Mouse (Mus musculus): ENCODE data around the gene Jsrp1. TPM values are rescaled to one million over a fixed set of nuclear protein-coding genes. Genes with fewer than 3 reads are reported as not detected.

The Jsrp1 gene
- 2.2 and 2.9 TPM in 2 replicates for polyA plus RNA-seq (2015; fragmentation: Nextera tagmentation; extraction: Ambion mirVana)

GRCm38 (mm10) chr10:80813366-80813765, at the start of gene Jsrp1:
Jsrp1 (minus strand) TSS chr10:80813498.

DNA sequence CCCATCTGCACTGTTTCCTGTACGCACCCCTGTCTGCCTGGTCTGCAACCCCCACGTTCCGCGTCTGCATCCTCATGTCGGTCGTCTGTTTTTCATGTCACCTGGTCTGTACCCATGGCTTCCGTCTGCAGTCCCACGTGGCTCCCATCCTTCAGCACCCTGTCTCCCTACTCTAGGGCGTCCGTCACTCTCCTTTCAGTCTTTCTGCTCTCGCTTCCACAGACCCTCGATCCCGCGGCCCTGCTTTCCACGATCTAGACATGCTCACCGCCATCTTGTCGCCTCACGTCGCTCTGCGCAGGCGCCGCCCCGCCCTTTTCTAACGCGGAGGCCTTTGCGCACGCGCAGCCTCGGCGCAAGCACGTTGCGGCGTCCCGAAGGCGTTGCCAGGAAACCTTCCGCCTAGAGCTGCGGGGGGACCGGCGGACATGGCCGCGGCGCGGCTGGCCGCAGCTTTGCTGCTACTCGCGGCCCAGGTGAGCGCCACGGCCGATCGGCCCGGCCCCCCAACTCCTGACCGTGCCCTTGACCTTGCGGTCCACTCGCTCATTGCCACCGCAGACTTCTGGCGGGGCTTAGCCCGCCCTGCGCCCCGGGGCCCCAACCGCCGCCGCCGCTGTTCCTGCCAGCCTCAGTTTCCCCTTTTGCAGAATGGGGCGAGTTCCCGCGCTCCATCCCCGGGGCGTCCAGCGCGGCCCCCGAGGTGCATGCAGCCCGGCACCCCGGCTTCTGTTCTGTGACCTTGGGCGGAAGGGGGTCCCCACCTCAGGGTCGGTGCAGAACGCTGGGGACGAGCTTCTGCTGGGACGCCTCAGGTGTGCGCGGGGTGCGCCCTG, 41.8 kb upstream of the Jsrp1 start, which contains the start of the genes Lsm7 and Sppl2b:
TSS of gene Lsm7 (minus strand) at position 297 of the 836 bp plus-strand sequence.
TSS of gene Sppl2b (plus strand) at position 363 of the 836 bp plus-strand sequence.

DNA sequence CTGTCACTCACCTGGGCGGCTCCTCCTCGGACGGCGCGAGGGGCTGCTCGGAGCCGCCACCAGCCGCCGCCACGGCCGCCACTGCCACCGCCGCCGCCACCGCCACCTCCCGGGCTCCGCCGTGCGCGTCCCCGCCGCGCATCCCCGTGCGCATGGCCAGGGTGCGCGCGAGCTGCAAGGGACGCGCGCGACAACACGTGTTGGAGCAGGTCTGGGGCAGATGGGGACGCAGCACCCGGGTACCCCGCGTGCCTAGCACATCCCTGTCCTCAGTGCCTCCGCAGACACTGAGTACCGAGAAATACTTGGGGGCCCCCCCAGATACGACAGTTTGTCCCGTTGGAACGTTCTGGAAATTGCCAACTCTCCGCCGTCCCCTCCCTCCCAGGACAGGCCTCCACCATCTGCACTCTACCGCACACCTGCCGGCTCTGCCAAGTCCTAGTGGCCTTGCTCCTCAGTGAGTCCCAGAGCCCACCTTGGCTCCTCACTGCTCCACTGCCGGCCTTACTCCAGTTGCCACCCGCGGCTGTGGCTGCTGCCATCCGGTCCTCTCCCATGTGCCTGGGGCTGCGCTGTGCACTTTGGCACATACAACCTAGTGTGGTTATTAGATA, 30.7 kb upstream of the Jsrp1 start, which contains the start of gene Lingo3:
TSS of gene Lingo3 (minus strand) at position 109 of the 617 bp plus-strand sequence.

DNA sequence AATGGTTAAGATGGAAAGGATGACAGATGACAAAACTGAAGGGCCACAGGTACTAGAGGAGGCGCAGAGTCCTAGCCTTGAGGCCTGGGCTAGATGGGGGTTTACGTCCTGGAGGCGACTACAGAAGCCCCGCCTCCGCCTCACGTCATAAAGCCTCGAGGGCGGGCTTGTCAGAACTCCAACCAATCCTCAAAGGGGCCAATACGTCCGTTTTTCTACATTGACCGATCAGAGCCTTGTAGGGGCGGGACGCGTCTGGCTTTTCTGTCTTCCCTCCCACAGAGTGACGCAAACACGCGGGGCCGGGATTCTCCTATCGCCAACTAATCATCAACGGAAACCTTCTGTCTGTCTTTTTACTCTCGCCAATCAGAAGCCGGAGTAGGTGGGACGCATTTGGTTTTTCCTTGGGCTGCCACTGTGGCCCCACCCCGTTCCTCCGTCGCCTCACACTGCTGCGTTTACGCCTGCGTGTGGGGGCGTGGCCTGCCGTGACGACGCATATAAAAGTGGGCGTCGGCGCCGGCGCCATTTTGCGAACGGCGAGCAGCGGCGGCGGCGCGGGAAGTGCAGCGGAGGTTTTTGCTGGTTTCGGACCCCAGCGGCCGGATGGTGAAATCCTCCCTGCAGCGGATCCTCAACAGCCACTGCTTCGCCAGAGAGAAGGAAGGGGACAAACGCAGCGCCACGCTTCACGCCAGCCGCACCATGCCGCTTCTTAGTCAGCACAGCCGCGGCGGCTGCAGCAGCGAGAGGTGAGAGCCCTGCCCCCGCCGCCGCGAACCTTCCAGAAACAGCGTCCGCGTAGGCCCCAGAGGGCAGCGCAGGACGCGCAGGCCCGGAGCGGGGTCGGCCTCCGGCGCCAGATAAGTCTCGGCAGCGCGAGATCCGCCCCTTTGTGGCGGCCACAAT, 13.1 kb upstream of the Jsrp1 start, which contains the start of gene Oaz1:
TSS of gene Oaz1 (plus strand) at position 506 of the 912 bp plus-strand sequence.

DNA sequence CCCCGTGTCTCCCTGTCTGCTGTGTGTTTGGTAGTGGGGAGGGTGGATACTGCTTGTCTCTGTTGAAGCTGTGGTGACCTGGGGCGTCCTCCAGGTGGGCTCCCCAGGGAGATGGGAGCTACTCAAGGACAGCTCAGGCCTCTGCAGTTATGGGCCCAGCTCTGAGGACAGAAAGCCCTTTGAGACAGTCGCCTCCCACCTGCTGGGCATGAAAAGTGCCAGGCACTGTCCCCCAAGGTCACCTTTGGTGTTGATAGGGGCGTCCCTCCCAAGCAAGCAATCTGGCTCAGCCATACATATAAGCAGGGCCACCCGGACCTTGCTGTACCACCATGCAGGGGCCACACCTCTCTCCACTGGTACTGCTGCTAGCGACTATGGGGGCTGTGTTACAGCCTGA, 8.4 kb downstream of the Jsrp1 start, which contains the start of gene Amh:
TSS of gene Amh (plus strand) at position 328 of the 400 bp plus-strand sequence.

DNA sequence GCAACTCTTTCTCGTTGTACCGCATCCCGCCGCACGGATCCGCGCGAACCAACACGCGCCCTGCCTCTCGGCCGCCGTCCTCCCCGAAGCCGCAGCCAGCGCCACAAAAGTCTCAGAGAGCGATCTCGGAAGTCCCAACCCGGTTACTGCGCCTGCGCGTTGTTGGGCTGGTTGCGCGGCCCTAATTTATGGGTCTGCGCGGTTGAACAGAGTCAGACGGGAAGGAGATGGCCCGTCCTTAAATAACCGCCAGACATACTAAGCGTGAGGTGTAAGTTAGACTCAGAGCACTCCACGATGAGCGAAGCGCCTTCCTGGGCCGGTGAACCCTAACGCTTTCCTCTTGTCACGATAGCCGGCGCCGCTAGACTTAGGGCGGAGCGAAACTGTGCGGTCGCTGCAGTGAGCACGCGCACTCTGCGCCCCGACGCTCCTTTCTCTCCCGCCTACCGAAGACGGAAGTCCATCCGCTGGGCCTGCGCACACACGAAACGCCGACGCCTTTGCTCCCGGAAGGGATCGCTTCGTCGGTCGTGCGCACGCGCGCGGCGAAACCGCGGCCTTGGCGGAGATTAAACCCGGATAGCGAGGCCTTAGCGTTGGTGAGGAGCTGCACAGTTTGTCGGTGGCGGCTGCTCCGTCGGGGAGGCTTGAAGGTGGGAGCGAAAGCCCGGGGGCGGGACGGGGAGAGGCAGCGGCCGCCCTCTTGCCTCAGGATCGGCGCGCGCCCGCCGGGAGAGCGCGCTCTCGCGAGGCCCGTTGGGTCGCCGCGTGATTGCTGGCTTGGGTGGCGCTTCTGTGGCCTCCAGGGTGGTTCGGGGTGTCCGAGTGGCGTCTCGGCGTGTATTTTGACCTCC, 14.9 kb downstream of the Jsrp1 start, which contains the start of the genes Sf3a2 and Plekhj1:
TSS of gene Sf3a2 (plus strand) at position 49 of the 857 bp plus-strand sequence.
TSS of gene Plekhj1 (minus strand) at position 477 of the 857 bp plus-strand sequence.

MicroRNAs encoded within 50 kb of the gene (microRNA counts, 519-probe panel; counts per million panel counts)
- not detected for microRNA mmu-miR-1982

Small RNA genes lying within 50 kb of the gene (microRNA-seq; reads per million reads assigned to microRNA genes)
- gene Mir1982, result 3.1 reads per million, percentile 2 among the genes with 10 or more reads in this experiment

Other genes starting within 250 kb of the Jsrp1 start
- 8.8 and 9.9 TPM in 2 replicates for gene Klf16, start 236.2 kb downstream of the Jsrp1 start, polyA plus RNA-seq (2015; fragmentation: Nextera tagmentation; extraction: Ambion mirVana)
- 73.0 and 80.4 TPM in 2 replicates for gene Abhd17a, start 223.2 kb downstream of the Jsrp1 start, polyA plus RNA-seq (2015; fragmentation: Nextera tagmentation; extraction: Ambion mirVana)
- gene Scamp4, start 210.6 kb downstream of the Jsrp1 start, polyA plus RNA-seq (2015; fragmentation: Nextera tagmentation; extraction: Ambion mirVana), result 62.1 and 62.3 TPM in 2 replicates
- gene Adat3, start 210.6 kb downstream of the Jsrp1 start, polyA plus RNA-seq (2015; fragmentation: Nextera tagmentation; extraction: Ambion mirVana), result 3.7 and 5.5 TPM in 2 replicates
- 0.82 and 1.4 TPM in 2 replicates for gene Gm49322, start 207.5 kb downstream of the Jsrp1 start, polyA plus RNA-seq (2015; fragmentation: Nextera tagmentation; extraction: Ambion mirVana)
- gene Csnk1g2, start 190.7 kb downstream of the Jsrp1 start, polyA plus RNA-seq (2015; fragmentation: Nextera tagmentation; extraction: Ambion mirVana), result 95.0 and 98.7 TPM in 2 replicates
- gene Btbd2, start 156.4 kb downstream of the Jsrp1 start, polyA plus RNA-seq (2015; fragmentation: Nextera tagmentation; extraction: Ambion mirVana), result 29.3 and 31.7 TPM in 2 replicates
- gene Mknk2, start 135.4 kb downstream of the Jsrp1 start, polyA plus RNA-seq (2015; fragmentation: Nextera tagmentation; extraction: Ambion mirVana), result 40.8 and 44.3 TPM in 2 replicates
- 64.5 and 80.1 TPM in 2 replicates for gene Mob3a, start 111.5 kb downstream of the Jsrp1 start, polyA plus RNA-seq (2015; fragmentation: Nextera tagmentation; extraction: Ambion mirVana)
- gene Izumo4, start 111.3 kb downstream of the Jsrp1 start, polyA plus RNA-seq (2015; fragmentation: Nextera tagmentation; extraction: Ambion mirVana), result 16.9 and 19.6 TPM in 2 replicates
- 44.7 and 50.1 TPM in 2 replicates for gene Ap3d1, start 71.2 kb downstream of the Jsrp1 start, polyA plus RNA-seq (2015; fragmentation: Nextera tagmentation; extraction: Ambion mirVana)
- gene Dot1l, start 58.3 kb downstream of the Jsrp1 start, polyA plus RNA-seq (2015; fragmentation: Nextera tagmentation; extraction: Ambion mirVana), result 6.0 and 6.6 TPM in 2 replicates
- 34.2 and 40.0 TPM in 2 replicates for gene Sf3a2, start 15.3 kb downstream of the Jsrp1 start, polyA plus RNA-seq (2015; fragmentation: Nextera tagmentation; extraction: Ambion mirVana)
- 63.9 and 66.1 TPM in 2 replicates for gene Plekhj1, start 14.9 kb downstream of the Jsrp1 start, polyA plus RNA-seq (2015; fragmentation: Nextera tagmentation; extraction: Ambion mirVana)
- gene Amh, start 8.3 kb downstream of the Jsrp1 start, polyA plus RNA-seq (2015; fragmentation: Nextera tagmentation; extraction: Ambion mirVana), result not detected in 2 replicates
- gene Oaz1, start 13.2 kb upstream of the Jsrp1 start, polyA plus RNA-seq (2015; fragmentation: Nextera tagmentation; extraction: Ambion mirVana), result 1,130 and 1,319 TPM in 2 replicates
- gene Lingo3, start 30.5 kb upstream of the Jsrp1 start, polyA plus RNA-seq (2015; fragmentation: Nextera tagmentation; extraction: Ambion mirVana), result not detected in 2 replicates
- 135 and 148 TPM in 2 replicates for gene Lsm7, start 41.7 kb upstream of the Jsrp1 start, polyA plus RNA-seq (2015; fragmentation: Nextera tagmentation; extraction: Ambion mirVana)
- 17.8 and 19.5 TPM in 2 replicates for gene Sppl2b, start 41.8 kb upstream of the Jsrp1 start, polyA plus RNA-seq (2015; fragmentation: Nextera tagmentation; extraction: Ambion mirVana)
- not detected in 2 replicates for gene Tmprss9, start 58.4 kb upstream of the Jsrp1 start, polyA plus RNA-seq (2015; fragmentation: Nextera tagmentation; extraction: Ambion mirVana)
- gene Timm13, start 87.5 kb upstream of the Jsrp1 start, polyA plus RNA-seq (2015; fragmentation: Nextera tagmentation; extraction: Ambion mirVana), result 186 and 200 TPM in 2 replicates
- gene Lmnb2, start 104.7 kb upstream of the Jsrp1 start, polyA plus RNA-seq (2015; fragmentation: Nextera tagmentation; extraction: Ambion mirVana), result 9.6 and 12.6 TPM in 2 replicates
- 28.6 and 36.3 TPM in 2 replicates for gene Gadd45b, start 116.6 kb upstream of the Jsrp1 start, polyA plus RNA-seq (2015; fragmentation: Nextera tagmentation; extraction: Ambion mirVana)
- gene Gng7, start 201.4 kb upstream of the Jsrp1 start, polyA plus RNA-seq (2015; fragmentation: Nextera tagmentation; extraction: Ambion mirVana), result 1.3 and 1.6 TPM in 2 replicates
- gene Diras1, start 212.2 kb upstream of the Jsrp1 start, polyA plus RNA-seq (2015; fragmentation: Nextera tagmentation; extraction: Ambion mirVana), result not detected in 2 replicates
- gene Slc39a3, start 223.9 kb upstream of the Jsrp1 start, polyA plus RNA-seq (2015; fragmentation: Nextera tagmentation; extraction: Ambion mirVana), result 12.7 and 15.3 TPM in 2 replicates
- gene Sgta, start 246.7 kb upstream of the Jsrp1 start, polyA plus RNA-seq (2015; fragmentation: Nextera tagmentation; extraction: Ambion mirVana), result 90.7 and 98.9 TPM in 2 replicates